In genomic region chr19:7040637-7041130, GRCm38 (mm10) we compare ENCODE assay signal across 1 mouse cellular context.
TF ChIP-seq lines count a peak whose summit lies in the region.

No protein-coding gene starts in this region.

TF ChIP-seq in CH12.LX, 34 proteins besides CTCF, POLR2A, EP300 and RAD21 (continued from another document):
- TF ChIP-seq ZNF384 (IDR thresholded peaks at IDR 0.05; ENCODE audit: low read depth, low read length) = no peak
- TF ChIP-seq MAFK (IDR thresholded peaks at IDR 0.05; ENCODE audit: insufficient replicate concordance, low read length) = no peak
- no peak for TF ChIP-seq CHD2 (IDR thresholded peaks at IDR 0.05; ENCODE audit: low read length)
- TF ChIP-seq RCOR1 (conservative IDR thresholded peaks at IDR 0.05; ENCODE audit: low read depth, low read length) = no peak
- TF ChIP-seq TBP (conservative IDR thresholded peaks at IDR 0.05; ENCODE audit: low read depth, low read length) = no peak
- TF ChIP-seq JUN (IDR thresholded peaks at IDR 0.05; ENCODE audit: insufficient read depth, low read depth, low read length) = no peak
- TF ChIP-seq ZKSCAN1 (IDR thresholded peaks at IDR 0.05; ENCODE audit: borderline replicate concordance, low read depth, low read length) = no peak
- no peak for TF ChIP-seq ETS1 (conservative IDR thresholded peaks at IDR 0.05; ENCODE audit: low read depth, low read length)
